Mouse (Mus musculus): Measurements from ENCODE around the gene Cdh13. TPM values are rescaled to one million over a fixed set of nuclear protein-coding genes. Genes with fewer than 3 reads are reported as not detected.

The Cdh13 gene
- total RNA-seq, 2 experiments from 2014 or later: 5.9 to 6.2 TPM

DNA sequence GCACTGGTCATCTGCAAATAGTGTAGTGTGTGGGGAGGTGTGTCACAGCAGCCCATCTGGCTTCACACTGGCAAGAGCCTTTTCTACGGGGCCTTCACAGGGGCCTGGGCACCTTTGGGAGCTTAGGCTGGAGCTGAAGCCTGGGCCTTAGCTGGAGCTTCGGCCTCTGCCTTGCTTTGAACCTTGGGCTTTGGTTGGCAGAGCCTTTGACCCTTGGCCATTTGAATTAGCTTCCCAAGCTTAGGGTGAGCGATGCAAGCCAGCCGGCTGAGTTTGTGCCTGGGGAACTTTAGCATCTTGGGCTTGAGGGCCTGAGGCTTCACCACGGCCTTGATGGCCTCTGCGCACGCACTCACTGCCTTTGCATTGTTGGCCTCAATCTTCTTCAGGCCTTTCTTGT is 98.1 kb downstream of the Cdh13 start:
- DNase-seq: no peak

DNA sequence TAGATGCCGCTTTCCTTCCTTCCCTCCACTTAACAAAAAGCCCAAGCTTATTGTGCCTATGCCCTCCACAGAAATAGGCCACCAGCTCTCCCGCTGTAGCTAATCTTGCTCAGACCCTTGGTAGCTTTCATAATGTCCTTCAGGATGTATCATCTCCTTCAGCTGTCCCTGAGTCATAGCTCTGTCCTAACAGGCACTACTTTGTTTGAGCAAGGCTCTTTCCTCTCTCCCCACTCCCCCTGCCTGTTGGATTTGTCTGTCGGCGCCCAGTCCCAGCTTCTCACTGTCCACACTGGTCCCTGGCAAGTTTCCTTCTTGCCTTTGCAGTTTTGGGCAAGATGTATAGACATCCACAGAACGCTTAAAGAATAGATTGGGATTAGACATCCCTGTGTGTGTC is 100.8 kb downstream of the Cdh13 start:
- DNase-seq: no peak

DNA sequence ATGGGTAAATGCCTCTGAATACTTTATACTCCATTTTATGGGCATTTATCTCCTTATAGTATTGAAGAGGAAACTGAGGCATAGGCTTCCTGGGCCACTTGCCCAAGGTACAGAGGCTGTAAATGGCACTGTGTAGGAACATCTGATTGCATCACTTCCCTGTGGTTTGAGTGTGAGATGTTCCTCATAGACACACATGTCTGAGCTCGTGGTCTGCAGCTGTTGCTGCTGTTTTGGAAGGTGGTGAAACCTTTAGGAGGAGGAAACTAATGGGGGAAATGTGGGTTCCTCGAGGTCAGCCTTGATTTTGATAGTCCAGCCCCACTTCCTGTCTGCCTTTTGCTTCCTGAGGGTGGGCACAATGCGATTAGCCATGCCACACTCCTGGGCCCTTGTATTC is 105.9 kb downstream of the Cdh13 start:
- DNase-seq: no peak

DNA sequence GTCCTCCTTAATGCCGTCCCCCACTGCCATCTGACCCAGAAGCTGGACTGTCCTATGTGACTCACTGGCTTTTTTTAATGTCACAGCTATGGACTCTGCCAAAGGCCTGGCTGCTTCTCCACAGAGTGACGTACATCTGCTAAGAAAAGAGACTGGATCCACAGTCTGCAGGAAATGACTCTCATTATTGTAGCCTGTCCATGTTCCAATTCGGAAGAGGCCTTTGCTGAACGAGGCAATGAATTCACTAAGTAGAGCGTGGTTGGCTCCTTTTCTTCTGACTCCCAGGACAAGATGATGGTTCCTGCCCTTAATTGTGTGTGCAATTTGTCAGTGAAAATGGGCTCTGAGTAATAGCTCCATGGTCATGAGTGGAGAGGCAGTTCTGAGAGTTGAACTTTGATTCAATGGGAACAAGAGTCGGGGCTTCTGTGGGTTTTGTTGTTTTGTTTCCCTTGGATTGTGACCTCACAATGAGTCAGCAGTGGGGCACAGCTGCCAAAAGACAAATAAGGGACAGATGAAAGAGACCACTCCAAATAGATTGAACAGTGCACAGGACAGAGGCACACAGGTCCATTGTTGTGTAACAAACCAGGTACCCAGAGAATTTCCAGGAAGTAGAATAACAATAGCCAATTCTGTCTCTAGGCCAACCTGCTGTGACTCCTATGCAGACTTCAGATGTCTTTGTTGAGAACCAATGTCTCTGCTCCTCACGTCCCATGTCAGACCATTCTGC is 110.5 kb downstream of the Cdh13 start:
- DNase-seq: peak; percentile 30 to 50

DNA sequence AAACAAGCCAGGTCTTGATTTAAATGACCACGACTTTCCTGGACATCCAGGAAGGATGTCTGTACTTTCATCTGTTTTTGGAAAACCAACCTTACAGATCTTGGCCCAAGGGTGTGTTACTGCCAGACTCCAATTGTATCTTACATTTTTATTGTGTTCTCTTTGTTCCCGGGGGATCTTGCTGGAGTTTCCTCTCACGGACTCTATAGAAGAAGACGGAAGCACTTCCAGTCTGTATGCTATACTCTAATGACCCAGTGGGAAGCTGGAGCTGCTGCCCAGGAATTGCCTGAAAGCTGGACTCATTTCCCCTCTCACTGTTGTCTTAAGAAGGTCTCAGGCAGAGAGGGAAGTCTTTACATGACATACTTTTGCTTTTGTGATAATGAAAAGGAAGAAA is 111.6 kb downstream of the Cdh13 start:
- no peak for DNase-seq

DNA sequence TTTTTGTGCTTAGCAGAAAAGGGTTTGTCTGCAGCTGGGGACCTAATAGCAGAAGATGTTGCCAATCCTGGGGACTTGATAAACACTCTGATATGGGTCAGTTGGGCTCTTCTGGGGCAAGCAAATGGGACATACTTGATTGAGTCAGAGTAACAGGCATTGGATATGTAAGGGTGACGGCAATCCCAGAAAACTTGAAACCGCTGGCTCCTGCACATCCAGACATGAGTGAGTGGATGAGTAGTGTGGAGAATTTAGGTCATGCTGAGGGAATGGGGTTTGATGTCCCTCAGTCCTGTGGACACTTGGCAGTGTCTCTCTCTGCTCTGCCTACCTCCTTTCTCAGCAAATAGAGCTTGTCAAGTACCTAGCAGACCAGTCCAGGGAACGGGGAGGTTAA is 121.3 kb downstream of the Cdh13 start:
- DNase-seq: no peak

DNA sequence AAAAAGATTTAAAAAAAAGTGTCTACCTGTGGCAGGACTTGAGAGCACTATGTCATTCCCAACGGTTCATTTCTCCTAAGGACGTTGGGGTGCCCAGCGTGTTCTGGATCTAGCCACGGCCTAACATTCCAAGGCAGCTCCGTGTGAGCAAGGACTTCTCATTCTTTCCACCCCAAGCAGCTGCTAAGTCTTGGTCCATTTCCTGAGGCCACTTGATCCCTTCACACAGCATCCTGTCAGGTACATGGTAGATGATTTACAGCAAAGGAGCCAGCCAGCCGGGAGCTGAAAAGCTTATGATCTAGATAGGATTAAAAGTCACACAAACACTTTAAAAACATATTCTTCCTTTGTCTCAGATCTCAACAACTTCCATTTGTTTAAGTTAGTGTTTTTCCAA is 123.8 kb downstream of the Cdh13 start:
- DNase-seq: no peak

DNA sequence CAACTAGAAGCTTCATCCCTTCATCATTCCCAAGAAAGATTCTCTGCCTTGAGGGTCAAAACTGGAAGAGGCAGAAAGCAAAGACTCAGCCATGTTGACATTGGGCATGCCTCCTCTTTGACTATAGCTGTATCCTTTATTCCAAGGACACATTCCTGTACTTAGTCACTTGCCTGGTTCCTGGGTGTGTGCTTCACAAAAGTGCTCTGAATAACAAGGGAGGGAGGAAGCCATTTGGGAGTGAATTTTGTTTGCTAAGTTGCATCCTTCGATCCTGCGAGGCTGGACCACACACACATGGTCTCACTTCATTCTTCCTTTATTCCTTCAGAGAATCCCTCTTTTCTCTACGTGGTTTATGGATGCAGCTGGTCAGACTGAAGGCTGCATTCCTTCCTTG is 125.9 kb downstream of the Cdh13 start:
- no peak for DNase-seq

DNA sequence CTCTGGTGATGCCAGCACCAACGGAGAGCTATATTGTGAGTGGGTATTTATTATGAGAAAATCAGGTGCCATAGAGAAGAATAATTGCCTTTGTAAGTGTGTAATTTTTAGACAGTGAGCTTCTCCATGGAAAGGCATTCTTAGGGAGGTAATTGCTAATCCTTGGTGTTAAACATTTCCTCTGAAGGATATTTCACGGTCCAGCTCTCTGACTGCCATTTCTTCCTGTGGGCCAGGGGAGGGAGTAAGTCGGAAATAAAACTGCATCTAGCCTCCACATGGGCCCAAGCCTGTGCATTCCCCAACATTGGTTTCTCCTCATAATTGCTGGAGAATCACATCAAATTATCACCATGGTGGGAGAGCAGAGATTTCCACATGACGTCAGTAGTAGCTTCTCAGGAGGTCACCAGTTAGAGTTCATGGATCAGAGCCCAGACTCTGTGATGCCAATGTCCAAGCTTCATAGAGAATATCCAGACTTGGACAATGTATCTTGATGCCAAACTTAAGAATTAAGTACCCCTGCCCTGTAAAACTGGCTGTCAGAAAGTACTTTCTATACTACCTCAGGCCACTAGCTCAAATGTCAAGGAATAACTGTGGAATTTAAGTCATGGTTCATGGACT is 126.9 kb downstream of the Cdh13 start:
- DNase-seq: no peak

DNA sequence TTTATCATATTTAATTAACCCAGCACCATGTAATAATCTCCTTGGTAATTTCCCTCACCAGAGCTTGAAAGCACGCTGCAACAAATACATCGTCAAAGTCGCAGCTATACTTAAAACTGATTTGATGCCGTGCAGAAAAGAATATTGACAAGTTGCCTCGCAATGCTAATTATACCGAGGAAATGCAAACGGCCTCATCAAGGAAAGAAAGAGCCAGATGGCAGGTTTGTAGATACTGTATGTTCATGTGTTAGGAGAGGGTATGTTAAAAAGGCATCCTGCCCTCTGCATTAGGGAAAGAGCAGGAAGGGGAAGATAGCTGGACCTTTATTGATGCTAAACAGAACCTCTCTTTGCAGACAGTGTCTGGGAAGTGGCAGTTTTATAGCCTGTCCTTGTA is 132.1 kb downstream of the Cdh13 start:
- DNase-seq: no peak

DNA sequence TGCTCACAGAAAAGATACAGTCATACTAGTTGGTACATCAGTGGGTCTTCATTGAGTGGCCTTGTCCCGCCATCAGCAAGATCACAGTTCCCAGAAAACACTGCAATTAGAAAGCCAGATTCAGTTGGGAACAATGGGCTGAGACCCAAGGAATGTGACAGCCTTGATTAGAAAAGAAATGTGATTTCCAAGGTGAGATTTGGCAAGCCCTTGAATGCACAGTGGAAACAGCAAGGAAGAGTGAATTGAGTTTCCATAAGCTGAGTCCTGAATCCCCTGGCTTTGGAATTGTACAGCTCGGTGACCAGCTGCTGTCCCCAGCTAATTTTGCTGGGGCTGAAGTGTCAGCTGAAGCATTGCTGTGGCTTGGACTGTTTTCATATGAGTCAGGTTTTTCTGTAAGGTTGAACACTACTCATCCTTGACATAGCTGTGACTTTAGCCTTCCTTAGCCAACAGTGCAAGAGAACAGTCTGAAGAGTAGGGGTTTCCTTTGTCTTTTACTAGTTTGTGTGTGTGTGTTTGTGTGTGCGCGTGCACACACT is 133.3 kb downstream of the Cdh13 start:
- DNase-seq: peak; percentile 7 to 22

DNA sequence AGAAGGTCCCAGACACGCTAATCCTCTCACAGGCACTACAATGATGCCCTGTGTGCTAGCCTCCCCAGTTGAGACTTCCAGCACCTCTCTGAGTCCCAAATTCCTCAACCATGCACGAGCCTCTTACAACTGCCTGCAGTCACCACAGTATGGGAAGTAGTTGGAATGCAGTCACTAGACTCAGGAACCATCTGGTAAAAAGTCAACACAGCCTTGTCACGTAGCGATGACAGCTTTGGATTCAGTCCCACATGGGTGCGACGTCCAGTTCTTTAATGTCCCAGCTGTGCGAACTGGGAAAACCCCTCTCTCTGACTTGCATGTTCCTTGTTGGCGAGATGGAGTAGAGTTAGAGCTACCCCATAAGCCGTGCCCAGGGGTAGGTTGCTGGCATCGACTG is 139.1 kb downstream of the Cdh13 start:
- DNase-seq: no peak

DNA sequence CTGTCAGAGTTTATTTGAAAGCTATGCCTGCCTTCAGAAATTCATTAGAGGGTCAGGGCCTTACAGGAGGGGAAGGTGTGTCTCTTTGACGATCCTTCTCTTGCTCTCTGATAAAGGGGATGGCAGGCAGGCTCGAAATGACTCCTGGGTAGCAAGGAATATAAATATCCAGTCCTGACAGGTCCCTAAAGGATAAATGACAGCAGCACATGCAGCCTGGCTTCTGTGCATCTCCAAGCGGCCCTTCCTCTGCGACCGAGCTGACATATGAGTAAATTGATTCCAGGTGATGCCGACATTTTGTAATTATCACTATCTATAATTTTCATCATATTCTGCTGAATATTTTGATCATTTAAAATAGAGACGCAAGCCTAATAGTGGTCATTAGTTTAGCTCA is 145.4 kb downstream of the Cdh13 start:
- DNase-seq: no peak

DNA sequence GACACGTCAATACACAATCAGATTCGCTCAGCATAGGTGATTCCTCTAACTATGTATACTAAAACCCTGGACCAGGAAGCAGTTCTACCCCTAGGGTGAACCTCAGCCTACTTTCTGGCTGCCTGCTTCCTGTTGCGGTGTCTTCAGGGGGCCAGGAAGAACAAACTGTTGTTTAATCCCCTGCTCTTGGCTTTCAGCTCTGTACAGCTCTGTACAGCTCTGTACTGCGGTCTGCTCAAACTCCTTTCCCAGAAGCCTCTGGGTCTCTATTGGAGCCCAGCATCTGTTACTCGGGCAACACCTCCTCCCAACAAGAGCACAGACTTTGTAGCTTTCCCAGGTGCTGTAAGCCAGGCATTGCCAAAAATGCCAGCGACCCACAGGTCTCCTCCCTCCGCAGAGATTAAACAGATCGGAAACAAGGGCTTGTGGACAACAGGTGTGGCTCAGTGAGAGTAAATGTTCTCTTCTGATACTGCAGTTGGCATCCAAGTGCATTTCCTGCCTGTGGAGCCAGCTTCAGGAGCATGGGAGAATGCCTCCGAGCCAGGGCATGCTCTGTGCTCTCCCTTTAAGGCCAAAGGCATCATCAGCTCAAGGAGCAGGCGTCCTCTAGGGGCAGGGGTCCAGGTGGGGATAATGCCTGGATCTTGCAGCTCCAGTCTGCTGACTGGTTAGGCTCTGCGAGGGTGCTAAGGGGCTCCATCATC is 148.4 kb downstream of the Cdh13 start:
- no peak for DNase-seq

DNA sequence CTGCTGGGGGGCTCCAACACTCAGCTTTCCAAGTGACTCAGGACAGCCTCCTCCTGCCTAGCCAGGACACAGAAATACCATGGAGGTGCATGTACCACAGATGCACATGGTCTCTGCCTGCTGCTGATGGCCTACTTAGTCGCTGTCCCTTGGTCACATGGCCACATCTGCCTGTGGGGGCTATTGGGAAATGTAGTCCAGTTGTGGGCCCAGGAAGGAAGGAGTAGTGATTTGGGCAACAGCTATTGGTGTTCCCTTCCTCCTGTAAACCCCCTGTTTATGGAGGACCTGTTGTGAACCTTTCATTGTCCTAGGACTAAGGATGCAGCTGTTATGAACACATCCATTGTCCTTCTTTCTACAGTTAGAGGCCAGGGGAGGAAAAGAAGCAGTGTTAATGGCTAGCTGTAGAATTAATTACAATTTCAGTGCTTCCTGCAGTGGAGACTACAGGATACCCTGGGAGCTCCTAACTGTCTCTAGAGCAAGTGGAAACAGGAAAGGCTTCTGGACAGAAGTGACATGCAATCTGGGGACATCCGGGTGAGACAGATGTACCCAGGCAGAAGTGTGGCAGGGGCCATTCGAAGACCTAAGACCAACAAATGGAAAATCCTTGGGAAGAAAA is 150.1 kb downstream of the Cdh13 start:
- no peak for DNase-seq

DNA sequence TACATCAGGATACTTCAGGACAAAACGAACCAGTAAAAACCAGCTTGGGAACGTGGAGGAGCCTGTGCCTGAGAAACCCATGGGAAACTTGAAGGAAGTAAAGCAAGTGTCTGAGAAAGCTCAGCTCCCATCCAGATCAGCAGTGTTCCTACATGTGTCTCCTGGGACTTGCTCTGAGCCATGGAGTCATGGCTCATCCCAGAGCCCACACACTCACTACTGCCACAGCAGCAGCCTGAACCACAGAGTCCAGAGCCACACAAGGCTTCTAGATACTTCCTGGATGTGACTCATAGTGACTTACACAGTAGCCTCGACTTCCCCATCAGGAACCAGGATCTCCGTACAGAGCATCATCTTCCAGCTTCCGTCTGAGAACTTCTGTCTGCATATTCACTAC is 153.2 kb downstream of the Cdh13 start:
- DNase-seq: no peak

DNA sequence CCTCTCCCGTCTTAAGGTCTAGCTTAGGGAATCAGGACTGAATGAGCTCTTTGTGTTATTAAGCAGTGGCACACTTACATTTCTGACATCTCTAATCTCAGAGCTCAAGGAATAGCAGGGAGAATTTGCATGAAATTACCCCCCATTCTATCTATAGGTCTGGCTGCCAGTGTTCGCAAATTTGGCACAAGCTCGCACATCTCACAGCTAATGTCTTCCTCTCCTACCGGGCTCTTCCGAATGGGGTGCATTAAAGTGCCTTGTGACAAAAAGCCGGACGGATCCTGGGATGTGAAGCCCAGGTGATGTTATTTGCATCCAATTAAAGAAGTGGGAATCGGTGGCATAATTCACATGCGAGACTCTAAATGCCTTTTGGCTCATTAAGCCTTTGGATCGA is 153.6 kb downstream of the Cdh13 start:
- DNase-seq: no peak

DNA sequence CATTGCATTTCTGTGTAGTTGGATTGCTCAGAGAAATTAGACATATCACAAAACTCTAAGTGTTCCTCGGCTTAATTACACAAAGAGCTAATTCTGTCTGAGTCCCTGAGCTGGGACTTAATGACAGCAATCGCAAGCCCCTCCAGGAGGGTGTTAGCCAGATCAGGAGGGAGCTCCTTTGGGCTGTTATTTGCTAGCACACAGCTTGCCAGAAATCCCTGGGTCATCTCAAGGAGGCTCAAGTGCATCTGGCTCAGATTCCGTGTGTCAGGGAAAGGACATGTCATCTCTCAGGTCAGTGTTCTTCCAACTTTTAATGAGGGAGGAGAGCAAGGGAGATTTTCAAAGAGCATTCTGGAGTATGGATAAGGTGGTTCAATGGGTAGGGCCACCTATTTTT is 154.3 kb downstream of the Cdh13 start:
- DNase-seq: no peak

DNA sequence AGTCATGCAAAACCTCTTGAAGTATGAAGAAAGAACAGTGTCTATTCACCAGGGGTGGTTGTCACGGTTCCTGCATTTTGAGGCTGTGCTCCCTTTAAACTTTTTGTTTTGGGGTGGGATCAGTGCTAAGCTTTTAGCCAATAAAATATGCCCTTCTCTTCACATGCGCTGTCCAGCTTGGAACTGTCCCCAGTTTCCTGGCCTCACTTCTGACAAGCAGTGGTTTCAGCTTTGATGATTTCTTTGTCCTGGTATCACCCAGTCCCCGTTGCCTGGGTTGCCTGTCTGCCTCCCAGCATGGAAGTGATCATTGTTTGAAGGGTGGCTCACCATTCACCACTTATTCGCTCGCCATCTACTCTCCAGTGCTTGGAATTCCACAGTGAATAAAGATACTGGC is 156.3 kb downstream of the Cdh13 start:
- DNase-seq: no peak

DNA sequence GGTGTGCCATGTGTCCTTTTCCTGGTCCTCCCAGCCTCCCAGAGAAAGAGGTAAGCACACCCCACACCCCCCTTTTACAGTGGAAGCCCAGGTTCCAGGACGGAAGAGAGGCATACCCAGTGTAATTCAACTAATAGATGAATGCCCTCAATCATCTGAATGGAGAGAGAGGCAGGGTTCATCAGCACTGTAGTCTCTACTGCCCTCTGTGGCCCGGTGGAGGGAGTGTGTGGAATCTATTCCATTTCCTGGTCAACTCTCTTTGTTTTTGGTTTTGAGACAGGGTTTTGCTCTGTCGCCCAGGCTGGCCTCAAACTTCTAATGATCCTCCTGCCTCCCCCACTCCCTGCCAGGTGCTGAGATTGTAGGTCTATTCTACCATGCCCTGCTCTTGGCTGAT is 159.8 kb downstream of the Cdh13 start:
- DNase-seq: peak; percentile 45 to 48

DNA sequence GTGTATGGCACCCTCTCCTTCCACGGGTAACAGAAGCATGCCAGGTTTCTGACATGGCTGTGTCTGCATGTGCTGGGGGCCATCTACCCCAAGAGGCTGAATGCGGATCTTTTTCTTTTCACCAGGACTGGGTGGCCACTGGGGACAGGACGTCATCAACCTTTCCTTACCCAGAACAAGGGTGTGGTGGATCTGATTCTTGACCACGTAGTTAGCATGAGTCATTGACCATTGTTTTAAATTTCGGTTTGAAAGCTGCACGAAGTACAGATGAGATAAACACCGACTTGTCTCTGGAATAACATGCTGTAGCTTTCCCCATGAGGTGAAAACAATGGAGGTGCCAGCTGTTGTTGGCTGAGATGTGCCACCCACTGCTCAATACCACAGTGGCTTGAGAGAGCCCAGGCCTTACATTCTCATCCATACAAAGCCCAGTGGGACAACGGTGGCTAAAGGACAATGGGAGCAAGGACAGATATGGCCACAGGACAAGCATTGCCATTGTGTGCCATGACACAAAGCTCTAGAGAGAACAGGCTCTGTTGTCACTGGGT is 161.2 kb downstream of the Cdh13 start:
- no peak for DNase-seq

DNA sequence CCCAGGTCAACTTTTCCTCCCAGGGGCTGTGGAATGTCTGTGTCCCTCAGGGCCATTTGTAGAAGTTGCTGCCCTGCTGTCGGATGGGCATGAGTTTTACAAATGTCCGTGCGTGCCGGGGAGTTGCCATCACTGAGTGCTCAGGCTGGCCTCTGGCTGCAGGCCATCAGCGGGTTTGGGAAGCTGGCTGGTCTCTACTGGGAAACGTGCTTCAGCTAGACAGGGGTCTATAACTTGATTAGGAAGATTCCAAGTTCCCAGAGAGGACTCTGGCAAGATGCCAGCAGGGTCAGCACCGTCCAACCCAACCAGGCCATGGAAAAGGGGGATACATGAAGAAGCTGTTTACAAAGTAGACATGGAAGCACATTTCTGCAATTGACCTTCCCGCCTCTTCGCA is 163.0 kb downstream of the Cdh13 start:
- DNase-seq: no peak

DNA sequence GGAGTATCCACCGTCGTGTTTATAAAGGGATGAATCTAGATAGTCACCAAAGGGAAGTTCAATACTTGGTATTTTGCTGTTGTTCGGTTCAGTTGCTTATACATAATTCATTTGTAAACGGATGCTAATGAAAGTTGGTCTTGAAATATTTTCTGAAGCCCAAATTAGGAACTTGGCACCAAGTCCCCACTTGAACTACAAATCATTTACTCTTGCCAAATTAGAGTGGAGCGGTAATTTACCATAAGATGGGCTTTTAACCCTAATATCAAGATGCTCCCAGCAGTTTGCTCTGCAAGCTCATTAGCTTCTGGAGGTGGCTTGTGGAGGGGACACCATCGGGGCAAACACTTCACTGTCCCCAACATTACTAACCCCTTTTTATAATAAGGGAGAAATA is 164.5 kb downstream of the Cdh13 start:
- no peak for DNase-seq

Measured in adrenal gland, postnatal 36 days (tissue).